Mouse (Mus musculus) heart, adult 8-10 months (tissue): ENCODE measurements around the gene Slc33a1. TPM values are rescaled to one million over a fixed set of nuclear protein-coding genes. Genes with fewer than 3 reads are reported as not detected.

Experiments used
- DNase-seq: peaks from one replicate; pipeline ENCODE4 v3.0.0; 2022; ENCODE audit warnings: low spot score
- total RNA-seq, 4 experiments: library from RNA; stranded (reverse); gene quantifications; 2 replicates each; pipeline ENCODE4 v1.2.4; 2022

Slc33a1 gene
- total RNA-seq, 4 experiments from 2014 or later: 10.8 to 15.1 (median 13.2) TPM

- DNase-seq: peak; percentile 40
Measured at GRCm38 (mm10) chr3:63898581-63899308, 65.8 kb downstream of the Slc33a1 start.

GRCm38 (mm10) chr3:63897177-63897576 lies 67.4 kb downstream of the Slc33a1 start:
- DNase-seq: no peak

- DNase-seq: no peak
Measured at GRCm38 (mm10) chr3:63896303-63896702, 68.3 kb downstream of the Slc33a1 start.

GRCm38 (mm10) chr3:63895786-63896185 lies 68.8 kb downstream of the Slc33a1 start:
- DNase-seq: no peak

GRCm38 (mm10) chr3:63893677-63894076 lies 70.9 kb downstream of the Slc33a1 start:
- DNase-seq: no peak

GRCm38 (mm10) chr3:63892154-63892553 lies 72.4 kb downstream of the Slc33a1 start:
- DNase-seq: no peak

Other genes starting within 250 kb of the Slc33a1 start
- under 1 TPM; 0.05 to 0.23 (median 0.06) TPM for gene Plch1, start 65.3 kb downstream of the Slc33a1 start, total RNA-seq
- gene E130311K13Rik, start 35.3 kb downstream of the Slc33a1 start, total RNA-seq: 10 to 100 TPM; 10.6 to 12.5 (median 11.7) TPM
- gene Gmps, start 11.3 kb upstream of the Slc33a1 start, total RNA-seq: 10 to 100 TPM; 24.1 to 32.2 (median 28.0) TPM
- under 1 TPM in 3 of 4 experiments, not detected in 1; 0.03 to 0.06 (median 0.06) TPM for gene Vmn2r1, start 116.8 kb upstream of the Slc33a1 start, total RNA-seq
- not detected for gene Vmn2r2, start 177.2 kb upstream of the Slc33a1 start, total RNA-seq